Mouse (Mus musculus) lung, postnatal 4 days (tissue): ENCODE results near the gene Zic4.

Experiments used
- DNase-seq, 2 experiments: peaks; one replicate each; pipeline ENCODE4 v3.0.0; 2021

The Zic4 gene

GRCm38 (mm10) chr9:91404905-91405752 lies 42.9 kb downstream of the Zic4 start:
- no peak for DNase-seq

- DNase-seq: no peak
Measured at GRCm38 (mm10) chr9:91405753-91406178, 43.6 kb downstream of the Zic4 start.

GRCm38 (mm10) chr9:91406258-91406763 lies 44.1 kb downstream of the Zic4 start:
- no peak for DNase-seq

GRCm38 (mm10) chr9:91409771-91410170 lies 47.6 kb downstream of the Zic4 start:
- no peak for DNase-seq

GRCm38 (mm10) chr9:91414007-91414661 lies 51.9 kb downstream of the Zic4 start:
- no peak for DNase-seq

GRCm38 (mm10) chr9:91420441-91420840 lies 58.2 kb downstream of the Zic4 start:
- no peak for DNase-seq
